Mouse (Mus musculus) cerebellum, adult 2 months (tissue): ENCODE results near the gene Slitrk6. TPM values are rescaled to one million over a fixed set of nuclear protein-coding genes. Genes with fewer than 3 reads are reported as not detected.

ENCODE experiments used
- DNase-seq, 2 experiments: peaks; one replicate each; pipeline ENCODE4 v3.0.0; 2021
- H3K27ac ChIP-seq: fragments of 200-500 bp; 2 replicates; pipeline ENCODE4 v1.5.1; 2012; ENCODE audit warnings: low read length, control low read depth, inconsistent platforms; ENCODE audit not compliant: insufficient read depth
- H3K27me3 ChIP-seq: fragments of 200-500 bp; 2 replicates; pipeline ENCODE4 v1.6.1; 2012; ENCODE audit warnings: inconsistent platforms, mild to moderate bottlenecking, low read length, moderate library complexity; ENCODE audit not compliant: control insufficient read depth, insufficient read depth
- H3K4me1 ChIP-seq: fragments of 200-500 bp; 2 replicates; pipeline ENCODE4 v1.6.1; 2011; ENCODE audit warnings: low read length; ENCODE audit not compliant: control insufficient read depth, insufficient read depth
- H3K4me3 ChIP-seq: fragments of 200-500 bp; replicated peaks from 2 replicates; pipeline ENCODE3; 2011; ENCODE audit warnings: mild to moderate bottlenecking, low read depth, low read length, control low read depth; ENCODE audit not compliant: insufficient read depth
- CTCF ChIP-seq: fragments of 200-500 bp; IDR thresholded peaks from 2 replicates; pipeline ENCODE4 v1.5.1; 2011; ENCODE audit warnings: low read depth, mild to moderate bottlenecking, control low read depth, low read length, moderate library complexity, borderline replicate concordance; ENCODE audit not compliant: insufficient read depth
- POLR2A ChIP-seq: fragments of 200-500 bp; IDR thresholded peaks from 2 replicates; pipeline ENCODE4 v1.6.1; 2011; ENCODE audit warnings: low read length, control low read depth, borderline replicate concordance; ENCODE audit not compliant: insufficient read depth
- WGBS: fragments of 180-500 bp; shearing (Covaris S2); methylation state at CpG from one replicate; pipeline ENCODE4 v1.1.7; 2018; 5-methylcytosine and 5-hydroxymethylcytosine counted together
- polyA plus RNA-seq: library from polyadenylated mRNA; depleted of rRNA; stranded (reverse); fragments of >200 nt; gene quantifications from 2 replicates; pipeline ENCODE4 v1.2.3, GENCODE M21; 2012; rRNA removed

Gene Slitrk6
- 0.65 and 0.84 TPM in 2 replicates for polyA plus RNA-seq

DNA sequence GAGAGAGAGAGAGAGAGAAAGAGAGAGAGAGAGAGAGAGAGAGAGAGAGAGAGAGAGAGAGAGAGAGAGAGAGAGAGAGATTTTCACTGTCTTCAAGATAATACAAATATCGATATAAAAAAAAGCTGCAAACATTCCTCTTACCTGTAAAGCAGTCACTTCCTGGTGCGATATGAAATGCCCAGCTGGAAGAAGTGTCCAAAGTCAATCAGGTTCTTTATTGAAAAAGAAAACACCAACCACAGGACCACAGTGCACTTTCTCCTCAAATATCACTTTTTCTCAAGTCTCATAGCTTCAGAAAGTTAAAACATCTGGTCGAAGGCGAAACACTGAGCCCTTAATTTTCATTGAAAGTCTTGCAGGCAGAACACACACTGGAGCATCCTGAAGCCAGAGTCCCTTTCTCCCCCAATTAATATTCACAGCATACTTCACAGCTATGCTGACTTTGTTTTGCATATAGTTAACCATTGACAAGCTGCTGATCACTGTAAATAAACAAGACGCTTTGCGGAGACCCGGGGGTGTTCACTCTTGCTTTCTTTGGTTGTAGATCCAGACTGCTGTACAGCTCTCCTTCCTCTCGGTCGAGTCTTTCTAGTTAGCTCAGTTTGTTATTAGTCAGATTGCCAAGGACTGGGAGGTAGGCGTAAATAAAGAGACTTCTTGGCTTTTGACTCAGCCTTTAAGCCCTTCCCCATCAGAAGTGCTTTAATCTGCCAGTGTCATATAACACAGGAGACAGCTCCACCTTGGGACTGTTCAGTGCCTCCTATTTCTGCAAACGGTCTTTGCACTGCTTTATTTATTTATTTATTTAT, at the start of gene Slitrk6:
TSS of gene Slitrk6 (minus strand) at position 666 of the 824 bp plus-strand sequence.
- 10% methylated on average over 11 of the region's 11 CpGs for WGBS
- TF ChIP-seq CTCF: no peak
- TF ChIP-seq POLR2A: no peak
- Histone ChIP-seq H3K4me3 (no peak within 1 kb of the TSS), H3K4me1 (no peaks in the 10 kb centered on the region), H3K27me3 (no peaks in the 10 kb centered on the region), H3K27ac (no peak within 1 kb of the TSS)
- no peak for DNase-seq

DNA sequence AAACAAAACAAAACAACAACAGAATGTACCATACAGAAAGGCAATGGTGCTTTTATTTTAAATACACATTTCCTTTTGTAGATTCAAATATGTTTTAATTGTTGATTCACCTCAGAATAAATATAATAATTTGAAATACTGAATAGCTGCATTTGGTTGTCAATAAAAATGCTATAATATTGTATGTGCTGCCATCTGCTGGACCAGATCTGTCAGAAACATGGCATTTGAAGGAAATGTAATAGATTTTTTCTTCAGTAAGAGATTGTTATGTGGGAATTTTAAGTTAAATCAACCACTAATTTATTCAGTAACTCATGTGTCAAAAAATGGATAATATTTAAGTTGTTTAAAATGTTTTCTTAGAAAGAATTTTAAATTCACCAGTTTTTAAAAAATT, 22.6 kb upstream of the Slitrk6 start:
- Histone ChIP-seq H3K4me3 (no peak overlapping the region), H3K27ac (no peak overlapping the region), H3K4me1 (no peaks in the 10 kb centered on the region), H3K27me3 (no peaks in the 10 kb centered on the region)
- DNase-seq: no peak
- TF ChIP-seq CTCF (no peak), POLR2A (no peak)

DNA sequence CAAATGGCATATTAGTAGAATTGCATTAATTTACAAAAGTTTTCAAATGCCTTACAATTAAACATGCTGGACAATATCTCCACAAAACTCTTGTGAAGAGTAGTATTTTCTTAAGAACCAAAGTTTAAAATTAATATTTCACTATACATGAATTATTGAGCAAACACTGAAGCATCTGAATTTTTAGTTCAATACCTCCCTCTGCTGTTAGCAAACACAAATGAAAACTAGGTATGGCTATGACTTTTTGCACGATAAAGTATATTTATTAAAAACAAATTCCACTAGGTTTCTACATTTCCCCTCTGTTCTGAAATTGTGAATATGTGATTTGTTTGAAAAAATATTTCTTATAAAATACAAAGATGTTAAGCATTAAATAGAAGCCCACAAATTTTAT, 15.7 kb upstream of the Slitrk6 start:
- H3K27ac ChIP-seq: no peak overlapping the region
- H3K4me3 ChIP-seq: no peak overlapping the region
- no peaks in the 10 kb centered on the region for H3K4me1 ChIP-seq
- TF ChIP-seq POLR2A: no peak
- DNase-seq: no peak
- 82% methylated on average over 1 of the region's 1 CpGs for whole genome bisulfite sequencing
- H3K27me3 ChIP-seq: no peaks in the 10 kb centered on the region

DNA sequence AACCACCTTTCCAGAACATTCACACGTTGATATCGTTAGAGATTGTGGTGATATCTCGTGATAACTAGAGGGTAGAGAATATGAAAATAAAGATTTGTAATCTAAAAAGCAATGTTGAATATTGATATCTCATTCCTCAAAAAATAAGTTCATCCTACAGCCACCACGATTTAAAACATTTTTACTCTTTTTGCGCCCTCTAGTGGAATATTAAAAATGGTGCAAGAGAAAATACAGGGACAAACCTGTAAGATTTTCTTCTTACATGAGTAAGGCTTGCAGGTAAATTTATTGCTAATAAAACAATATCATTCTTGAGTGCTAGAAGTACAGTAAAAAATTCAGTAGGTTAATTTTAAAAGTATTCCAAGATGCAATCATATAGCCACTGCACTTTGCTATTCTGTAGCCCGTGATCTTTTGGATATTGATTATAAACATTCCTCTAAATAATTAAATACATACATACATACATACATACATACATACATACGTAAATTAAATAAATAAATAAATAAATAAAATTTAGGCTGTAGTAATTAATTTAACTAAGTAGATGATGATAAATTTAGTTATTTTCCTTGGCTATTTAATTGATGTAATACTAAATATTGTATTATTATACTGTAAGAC, 7.8 kb upstream of the Slitrk6 start:
- no peaks in the 10 kb centered on the region for H3K4me1 ChIP-seq
- 21% methylated on average over 7 of the region's 7 CpGs for WGBS
- no peak for DNase-seq
- no peak overlapping the region for H3K27ac ChIP-seq
- no peak for TF ChIP-seq POLR2A
- no peak for TF ChIP-seq CTCF
- no peak overlapping the region for H3K4me3 ChIP-seq
- no peaks in the 10 kb centered on the region for H3K27me3 ChIP-seq

DNA sequence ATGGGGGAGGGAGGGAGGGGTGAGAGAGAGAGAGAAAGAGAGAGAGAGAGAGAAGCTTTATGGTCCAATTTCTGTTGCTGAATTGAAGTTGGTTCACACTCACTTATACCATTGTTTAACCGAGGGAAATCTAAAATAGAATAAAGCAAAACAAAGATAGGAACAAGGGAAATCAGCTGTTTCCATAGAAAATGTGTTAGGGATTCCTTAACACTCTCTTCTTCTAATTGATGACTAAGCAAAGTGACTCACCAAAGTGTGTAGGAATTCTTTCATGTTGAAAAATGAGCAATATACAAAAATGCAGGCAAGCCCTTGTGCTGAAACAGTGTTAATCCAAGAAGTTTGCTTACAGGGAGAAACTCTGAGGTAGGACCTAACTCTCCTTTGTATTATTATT, 6.0 kb upstream of the Slitrk6 start:
- 76% methylated on average over 1 of the region's 1 CpGs for WGBS
- no peak for DNase-seq
- H3K27me3 ChIP-seq: no peaks in the 10 kb centered on the region
- no peak overlapping the region for H3K4me3 ChIP-seq
- H3K27ac ChIP-seq: no peak overlapping the region
- no peak for TF ChIP-seq CTCF
- no peak for TF ChIP-seq POLR2A
- H3K4me1 ChIP-seq: no peaks in the 10 kb centered on the region

DNA sequence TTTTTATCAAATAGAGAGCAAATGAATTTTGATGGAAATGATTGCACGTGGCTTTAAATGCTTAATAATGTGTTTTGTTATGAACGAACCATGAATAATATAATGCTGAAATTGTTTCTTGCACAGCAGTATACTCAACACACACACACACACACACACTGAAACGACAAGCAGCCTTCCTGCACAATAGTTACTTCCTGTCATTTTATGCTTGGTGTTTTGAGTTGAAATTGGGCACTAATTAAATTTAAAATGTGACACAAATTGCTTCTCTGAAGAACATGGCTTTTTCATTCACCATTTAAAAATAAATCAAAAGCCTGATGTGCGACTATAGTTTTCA, 330 bp upstream of the Slitrk6 start:
- Histone ChIP-seq H3K4me1 (no peaks in the 10 kb centered on the region), H3K27ac (no peak overlapping the region), H3K4me3 (no peak overlapping the region), H3K27me3 (no peaks in the 10 kb centered on the region)
- WGBS: 29% methylated on average over 4 of the region's 4 CpGs
- DNase-seq: no peak
- TF ChIP-seq POLR2A (no peak), CTCF (no peak)

DNA sequence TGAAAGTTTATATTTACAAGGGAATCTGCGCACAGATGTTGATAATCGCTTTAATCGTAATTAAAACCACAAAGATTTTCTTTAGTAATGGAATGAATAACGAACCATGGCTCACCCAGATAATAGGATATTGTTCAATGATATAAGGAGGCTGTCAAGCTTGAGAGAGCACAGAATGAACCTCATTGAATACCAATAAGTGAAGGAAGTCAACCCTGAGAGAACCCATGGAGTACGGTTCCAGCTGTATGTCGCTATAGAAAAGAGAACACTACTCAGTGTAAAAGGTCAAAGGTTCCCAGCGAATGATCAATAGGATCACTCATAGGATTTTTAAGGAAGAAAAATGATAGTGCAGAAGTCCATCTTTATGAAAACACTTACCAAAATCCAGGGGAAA, 15.1 kb downstream of the Slitrk6 start:
- WGBS: 23% methylated on average over 7 of the region's 7 CpGs
- no peak overlapping the region for H3K4me3 ChIP-seq
- no peak overlapping the region for H3K27ac ChIP-seq
- no peaks in the 10 kb centered on the region for H3K4me1 ChIP-seq
- TF ChIP-seq POLR2A (no peak), CTCF (no peak)
- DNase-seq: no peak
- no peaks in the 10 kb centered on the region for H3K27me3 ChIP-seq

DNA sequence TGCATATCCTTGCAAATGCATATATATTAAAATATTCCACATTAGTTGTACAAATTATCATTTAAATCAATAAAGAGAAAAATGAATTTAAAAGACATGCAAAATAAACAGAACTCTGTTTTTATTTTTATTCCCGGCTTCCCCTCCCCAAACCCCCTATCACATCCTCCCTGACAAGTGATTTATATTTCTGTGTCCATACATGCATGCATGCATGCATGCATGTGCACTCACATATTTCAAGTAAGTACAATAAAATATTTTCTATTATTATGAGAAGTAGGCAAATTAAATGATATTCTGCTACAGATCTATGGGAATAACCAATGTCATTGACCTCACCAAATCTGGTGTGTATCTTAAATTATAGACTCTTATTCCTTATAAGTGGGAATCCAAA, 15.6 kb downstream of the Slitrk6 start:
- H3K4me1 ChIP-seq: no peaks in the 10 kb centered on the region
- no peak overlapping the region for H3K4me3 ChIP-seq
- TF ChIP-seq CTCF (no peak), POLR2A (no peak)
- 81% methylated on average over 1 of the region's 1 CpGs for WGBS
- no peak for DNase-seq
- no peaks in the 10 kb centered on the region for H3K27me3 ChIP-seq
- no peak overlapping the region for H3K27ac ChIP-seq
